Mouse (Mus musculus): ENCODE data around the gene Kif14.

DNA sequence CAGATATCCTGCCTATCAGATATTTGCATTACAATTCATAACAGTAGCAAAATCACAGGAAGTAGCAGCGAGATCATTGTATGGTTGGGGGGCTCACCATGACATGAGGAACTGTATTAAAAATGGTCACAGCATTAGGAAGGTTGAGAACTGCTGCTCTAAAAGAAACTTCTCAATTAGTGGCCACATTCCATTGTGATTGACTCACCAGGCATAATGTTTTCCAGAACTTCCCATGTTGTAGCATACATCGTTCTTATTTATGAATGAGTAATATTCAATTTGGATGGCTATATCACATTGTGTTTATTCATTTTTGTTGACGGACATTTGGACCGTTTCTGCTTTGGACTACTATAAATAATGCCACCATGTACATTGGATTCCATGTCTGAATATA lies 101.5 kb downstream of the Kif14 start:
- TF ChIP-seq RAD21 (IDR thresholded peaks at IDR 0.05; ENCODE audit: low read depth, low read length), result no peak
- no peak for TF ChIP-seq POLR2A (IDR thresholded peaks at IDR 0.05; ENCODE audit: low read depth, low read length)
- TF ChIP-seq MAX (IDR thresholded peaks at IDR 0.05; ENCODE audit: low read length), result no peak
- TF ChIP-seq EP300 (IDR thresholded peaks at IDR 0.05; ENCODE audit: low read length), result no peak
- TF ChIP-seq SMC3 (IDR thresholded peaks at IDR 0.05; ENCODE audit: low read depth, low read length), result no peak
- TF ChIP-seq MAZ (IDR thresholded peaks at IDR 0.05; ENCODE audit: low read depth, low read length), result no peak
- no peak for TF ChIP-seq SIN3A (IDR thresholded peaks at IDR 0.05; ENCODE audit: low read length)
